Mouse (Mus musculus): Measurements from ENCODE around the gene Lgi4.

GRCm38 (mm10) chr7:31086175-31086755 lies 27.1 kb downstream of the Lgi4 start:
- TF ChIP-seq POLR2A (IDR thresholded peaks at IDR 0.05; ENCODE audit: insufficient read length, low read depth): no peak
- TF ChIP-seq CEBPB (IDR thresholded peaks at IDR 0.05; ENCODE audit: insufficient read depth, poor library complexity, severe bottlenecking): no peak
- TF ChIP-seq E2F4 (IDR thresholded peaks at IDR 0.05; ENCODE audit: insufficient read depth): no peak
- TF ChIP-seq MYOD1 (IDR thresholded peaks at IDR 0.05; ENCODE audit: control insufficient read depth in 1 of 3, insufficient read length in 2 of 3, low read depth in 2 of 3): no peak
- no peak for TF ChIP-seq TCF3 (IDR thresholded peaks at IDR 0.05; ENCODE audit: insufficient read length, low read depth)
- TF ChIP-seq MAX (IDR thresholded peaks at IDR 0.05; ENCODE audit: low read depth): no peak
- no peak for TF ChIP-seq USF1 (IDR thresholded peaks at IDR 0.05; ENCODE audit: low read depth)
- TF ChIP-seq TCF12 (IDR thresholded peaks at IDR 0.05; ENCODE audit: insufficient read depth, poor library complexity, severe bottlenecking): no peak
- TF ChIP-seq POLR2AphosphoS2 (IDR thresholded peaks at IDR 0.05; ENCODE audit: insufficient read length, low read depth): no peak
